ENCODE assay signal across 24 mouse cellular contexts in genomic region chr11:69716953-69717352, GRCm38 (mm10). TPM values are rescaled to one million over a fixed set of nuclear protein-coding genes. Genes with fewer than 3 reads are reported as not detected.
A peak's percentile ranks its signal among the peaks of the same experiment; 100 is the strongest.
DNase-seq lines count a peak whose midpoint lies in the region; ATAC-seq and TF ChIP-seq lines count a peak whose summit lies in the region.
"Had no signal": no experiment of that assay in that cellular context is flagged by ENCODE, and none has a peak within 500 bp of the region (broad histone marks: within the 10 kb centered on the region; RNA-seq: fewer than 3 reads in every experiment).

No protein-coding gene starts in this region.

- no peaks in the 10 kb centered on the region for H3K9me3 ChIP-seq in midbrain, embryonic 11.5 days (ENCODE audit: control insufficient read depth, low read length)
- H3K9me3 ChIP-seq in midbrain, postnatal 0 days (ENCODE audit: low read length), result no peaks in the 10 kb centered on the region
- no peaks in the 10 kb centered on the region for H3K9me3 ChIP-seq in limb, embryonic 10.5 days (replicated peaks)
- H3K9me3 ChIP-seq: embryonic facial prominence, embryonic 12.5 days; forebrain, embryonic 15.5 days; heart, embryonic 15.5 days; hindbrain, embryonic 13.5 days had no signal

- no peaks in the 10 kb centered on the region for H3K27me3 ChIP-seq in midbrain, embryonic 11.5 days (ENCODE audit: control insufficient read depth, insufficient read depth, low read length)
- no peaks in the 10 kb centered on the region for H3K27me3 ChIP-seq in midbrain, postnatal 0 days (ENCODE audit: insufficient read depth, low read length)
- H3K27me3 ChIP-seq in Patski, result no peaks in the 10 kb centered on the region
- H3K27me3 ChIP-seq in limb, embryonic 10.5 days (ENCODE audit: low read depth, poor library complexity, severe bottlenecking), result no peaks in the 10 kb centered on the region
- H3K27me3 ChIP-seq: embryonic facial prominence, embryonic 12.5 days; forebrain, embryonic 15.5 days; heart, embryonic 15.5 days; hindbrain, embryonic 13.5 days had no signal

- no peak overlapping the region for H3K4me2 ChIP-seq in midbrain, embryonic 11.5 days
- H3K4me2 ChIP-seq in midbrain, postnatal 0 days (ENCODE audit: low read depth, low read length, poor library complexity, severe bottlenecking), result no peak overlapping the region
- H3K4me2 ChIP-seq: embryonic facial prominence, embryonic 12.5 days; forebrain, embryonic 15.5 days; heart, embryonic 11.5 days; heart, embryonic 15.5 days; hindbrain, embryonic 13.5 days had no signal

- DNase-seq in midbrain, embryonic 11.5 days (ENCODE audit: low spot score, missing footprints), result peak; percentile 64
- no peak for DNase-seq in midbrain, postnatal 0 days (ENCODE audit: low spot score)
- DNase-seq in Patski (ENCODE audit: low read depth, low spot score), result no peak
- DNase-seq in limb, embryonic 10.5 days (ENCODE audit: low spot score), result no peak
- DNase-seq in frontal cortex, postnatal 25 days (ENCODE audit: low spot score in 2 of 2), result no peak
- DNase-seq in thymus, postnatal 36 days, result no peak
- no peak for DNase-seq in lung, postnatal 14 days
- DNase-seq: adrenal gland, postnatal 14 days; B cell, adult 2 months; cerebellum, adult 18-20 months; cerebellum, adult 9-11 months; cerebellum, postnatal 36 days; gastrocnemius, postnatal 10 days; heart, adult 2 months; heart, postnatal 14 days had no signal

- H3K27ac ChIP-seq in midbrain, embryonic 11.5 days (ENCODE audit: low read depth, low read length), result no peak overlapping the region
- no peak overlapping the region for H3K27ac ChIP-seq in midbrain, postnatal 0 days (ENCODE audit: low read depth, low read length)
- H3K27ac ChIP-seq in limb, embryonic 10.5 days, result peak overlapping the region; percentile 77
- H3K27ac ChIP-seq: forebrain, embryonic 15.5 days; heart, adult 2 months; heart, embryonic 15.5 days; hindbrain, embryonic 13.5 days; hindbrain, postnatal 0 days had no signal

- CTCF ChIA-PET in Patski (lab: Charles Lee), result interaction anchor here (1.0 to 6.8 kb wide), 7 partner anchors 10 to 39 kb away, joined by 3 to 51 read pairs (median 4); partner anchors contain the start of genes Senp3 and Tnfsf13

- no peaks in the 10 kb centered on the region for H3K4me1 ChIP-seq in midbrain, embryonic 11.5 days (ENCODE audit: control insufficient read depth, insufficient read depth, low read length)
- H3K4me1 ChIP-seq in midbrain, postnatal 0 days (ENCODE audit: insufficient read depth, low read length), result no peaks in the 10 kb centered on the region
- peaks cover 42% of the 10 kb centered on the region for H3K4me1 ChIP-seq in limb, embryonic 10.5 days
- H3K4me1 ChIP-seq: forebrain, embryonic 15.5 days had no signal

- ATAC-seq in midbrain, embryonic 11.5 days (ENCODE audit: low FRiP score), result no peak
- no peak for ATAC-seq in midbrain, postnatal 0 days (ENCODE audit: low FRiP score)
- no peak for ATAC-seq in Patski
- ATAC-seq: CD4-positive, CD25-positive, alpha-beta regulatory T cell, adult 4 months; forebrain, embryonic 15.5 days; hindbrain, postnatal 0 days had no signal

- no peak for TF ChIP-seq CTCF in midbrain, postnatal 0 days (IDR thresholded peaks at IDR 0.05)
- TF ChIP-seq CTCF in Patski (IDR thresholded peaks at IDR 0.05), result peak; percentile 10

- H3K9ac ChIP-seq in midbrain, embryonic 11.5 days (ENCODE audit: low read length), result no peak overlapping the region
- no peak overlapping the region for H3K9ac ChIP-seq in midbrain, postnatal 0 days (replicated peaks; ENCODE audit: low read length, poor library complexity, severe bottlenecking)
- H3K9ac ChIP-seq: embryonic facial prominence, embryonic 12.5 days; forebrain, embryonic 15.5 days; heart, embryonic 15.5 days; hindbrain, embryonic 13.5 days had no signal

- H3K4me3 ChIP-seq in midbrain, embryonic 11.5 days (ENCODE audit: low read depth, low read length), result no peak overlapping the region
- H3K4me3 ChIP-seq in midbrain, postnatal 0 days (ENCODE audit: low read depth, low read length), result no peak overlapping the region
- no peak overlapping the region for H3K4me3 ChIP-seq in limb, embryonic 10.5 days
- H3K4me3 ChIP-seq: embryonic facial prominence, embryonic 12.5 days; forebrain, embryonic 15.5 days; heart, adult 2 months; heart, embryonic 15.5 days; hindbrain, embryonic 13.5 days had no signal

- 68% methylated on average over 4 of the region's 4 CpGs for WGBS in midbrain, embryonic 11.5 days
- 74% methylated on average over 4 of the region's 4 CpGs for WGBS in midbrain, postnatal 0 days
- 63% methylated on average over 4 of the region's 4 CpGs for WGBS in limb, embryonic 10.5 days

- in situ Hi-C loops in Patski (cut with MboI; ENCODE audit: low pct_unique_long_range_greater_than_20kb), result loop anchor here (5.0 kb wide), 1 partner anchor 35 kb away; the partner anchor contains the start of gene Senp3

- POLR2A ChIA-PET in Patski (lab: Charles Lee), result interaction anchor here (0.7 kb wide), 1 partner anchor 119 kb away, joined by 3 read pairs; no protein-coding TSS in a partner anchor

- no peaks in the 10 kb centered on the region for H3K36me3 ChIP-seq in midbrain, embryonic 11.5 days (ENCODE audit: control insufficient read depth, insufficient read depth, low read length)
- H3K36me3 ChIP-seq in midbrain, postnatal 0 days (ENCODE audit: insufficient read depth, low read length), result no peaks in the 10 kb centered on the region
- H3K36me3 ChIP-seq in limb, embryonic 10.5 days, result no peaks in the 10 kb centered on the region
- H3K36me3 ChIP-seq: embryonic facial prominence, embryonic 12.5 days; forebrain, embryonic 15.5 days; heart, embryonic 15.5 days; hindbrain, embryonic 13.5 days had no signal

RNA-seq across cellular contexts. Expression of gene Tnfsfm13, which starts 21.1 kb away (rescaled TPM):
- 0.78 and 1.6 TPM in 2 replicates for polyA plus RNA-seq in midbrain, embryonic 11.5 days (2014; fragmentation: Nextera tagmentation; extraction: Ambion mirVana)
- 1.3 and 1.8 TPM in 2 replicates for total RNA-seq in midbrain, postnatal 0 days (2014; rRNA removed)
- polyA plus RNA-seq in midbrain, postnatal 0 days (2015; fragmentation: Nextera tagmentation; extraction: Ambion mirVana), result 1.2 and 1.9 TPM in 2 replicates
- polyA plus RNA-seq in Patski (2021), result 7.2 TPM
- 0.53 and 0.73 TPM in 2 replicates for polyA plus RNA-seq in limb, embryonic 10.5 days (2016; fragmentation: Nextera tagmentation; extraction: Ambion mirVana)
- polyA plus RNA-seq: CD4-positive, CD25-positive, alpha-beta regulatory T cell, adult 4 months had no signal

RNA-seq across cellular contexts. Expression of gene Tnfsf12, which starts 21.3 kb away (rescaled TPM):
- polyA plus RNA-seq in midbrain, embryonic 11.5 days (2014; fragmentation: Nextera tagmentation; extraction: Ambion mirVana), result 2.0 and 2.8 TPM in 2 replicates
- 4.7 and 6.2 TPM in 2 replicates for total RNA-seq in midbrain, postnatal 0 days (2014; rRNA removed)
- 4.3 and 4.5 TPM in 2 replicates for polyA plus RNA-seq in midbrain, postnatal 0 days (2015; fragmentation: Nextera tagmentation; extraction: Ambion mirVana)
- 26.6 TPM for polyA plus RNA-seq in Patski (2021)
- polyA plus RNA-seq in limb, embryonic 10.5 days (2016; fragmentation: Nextera tagmentation; extraction: Ambion mirVana), result 3.0 and 4.2 TPM in 2 replicates

RNA-seq across cellular contexts. Expression of gene Tnfsf13, which starts 31.4 kb away (rescaled TPM):
- not detected in 2 replicates for polyA plus RNA-seq in midbrain, embryonic 11.5 days (2014; fragmentation: Nextera tagmentation; extraction: Ambion mirVana)
- 0.27 and 0.57 TPM in 2 replicates for total RNA-seq in midbrain, postnatal 0 days (2014; rRNA removed)
- polyA plus RNA-seq in midbrain, postnatal 0 days (2015; fragmentation: Nextera tagmentation; extraction: Ambion mirVana), result 0.96 and 1.1 TPM in 2 replicates
- polyA plus RNA-seq in Patski (2021), result 5.0 TPM
- 0.20 and 0.45 TPM in 2 replicates for polyA plus RNA-seq in limb, embryonic 10.5 days (2016; fragmentation: Nextera tagmentation; extraction: Ambion mirVana)
- polyA plus RNA-seq: CD4-positive, CD25-positive, alpha-beta regulatory T cell, adult 4 months; forebrain, embryonic 11.5 days; heart, embryonic 11.5 days; intestine, embryonic 14.5 days had no signal

RNA-seq across cellular contexts. Expression of gene Senp3, which starts 35.1 kb away (rescaled TPM):
- 80.6 and 90.8 TPM in 2 replicates for polyA plus RNA-seq in midbrain, embryonic 11.5 days (2014; fragmentation: Nextera tagmentation; extraction: Ambion mirVana)
- total RNA-seq in midbrain, postnatal 0 days (2014; rRNA removed), result 81.7 and 89.2 TPM in 2 replicates
- 70.3 and 74.0 TPM in 2 replicates for polyA plus RNA-seq in midbrain, postnatal 0 days (2015; fragmentation: Nextera tagmentation; extraction: Ambion mirVana)
- 116 TPM for polyA plus RNA-seq in Patski (2021)
- polyA plus RNA-seq in limb, embryonic 10.5 days (2016; fragmentation: Nextera tagmentation; extraction: Ambion mirVana), result 149 and 151 TPM in 2 replicates

RNA-seq across cellular contexts. Expression of gene Polr2a, which starts 41.5 kb away (rescaled TPM):
- polyA plus RNA-seq in midbrain, embryonic 11.5 days (2014; fragmentation: Nextera tagmentation; extraction: Ambion mirVana), result 52.4 and 54.1 TPM in 2 replicates
- 16.9 and 25.1 TPM in 2 replicates for total RNA-seq in midbrain, postnatal 0 days (2014; rRNA removed)
- polyA plus RNA-seq in midbrain, postnatal 0 days (2015; fragmentation: Nextera tagmentation; extraction: Ambion mirVana), result 9.0 and 10.2 TPM in 2 replicates
- 96.2 TPM for polyA plus RNA-seq in Patski (2021)
- 41.8 and 47.0 TPM in 2 replicates for polyA plus RNA-seq in limb, embryonic 10.5 days (2016; fragmentation: Nextera tagmentation; extraction: Ambion mirVana)
